ENCODE assay signal across 25 mouse cellular contexts in genomic region chr13:9737024-9737423, GRCm38 (mm10). TPM values are rescaled to one million over a fixed set of nuclear protein-coding genes. Genes with fewer than 3 reads are reported as not detected.
DNase-seq lines count a peak whose midpoint lies in the region; ATAC-seq and TF ChIP-seq lines count a peak whose summit lies in the region.
"Had no signal": no experiment of that assay in that cellular context is flagged by ENCODE, and none has a peak within 500 bp of the region (broad histone marks: within the 10 kb centered on the region; RNA-seq: fewer than 3 reads in every experiment).

No protein-coding gene starts in this region.

- no peaks in the 10 kb centered on the region for H3K9me3 ChIP-seq in heart, embryonic 12.5 days (replicated peaks)
- H3K9me3 ChIP-seq in megakaryocyte, embryonic 14.5 days = no peaks in the 10 kb centered on the region
- H3K9me3 ChIP-seq in liver, embryonic 12.5 days (replicated peaks) = no peaks in the 10 kb centered on the region
- H3K9me3 ChIP-seq: embryonic facial prominence, embryonic 10.5 days; embryonic facial prominence, embryonic 15.5 days; forebrain, embryonic 12.5 days; heart, embryonic 10.5 days had no signal

- TF ChIP-seq CTCF in layer of hippocampus, adult 2 months (conservative IDR thresholded peaks at IDR 0.05) = no peak

- peak; percentile 19 for DNase-seq in heart, adult 8-10 months (ENCODE audit: low spot score)
- no peak for DNase-seq in layer of hippocampus, adult 2 months (ENCODE audit: low spot score in 2 of 2)
- no peak for DNase-seq in layer of hippocampus, postnatal 10 days (ENCODE audit: low spot score in 2 of 2)
- DNase-seq: adrenal gland, adult 2 months; adrenal gland, postnatal 36 days; cerebellum, adult 2 months; cerebellum, postnatal 14 days; layer of hippocampus, postnatal 36 days; midbrain, embryonic 14.5 days; retina, postnatal 1 day; right cerebral cortex, postnatal 14 days had no signal

- H3K4me1 ChIP-seq in heart, embryonic 12.5 days (replicated peaks) = peaks cover 23% of the 10 kb centered on the region
- peaks cover 41% of the 10 kb centered on the region for H3K4me1 ChIP-seq in megakaryocyte, embryonic 14.5 days
- H3K4me1 ChIP-seq in liver, embryonic 12.5 days = peaks cover 14% of the 10 kb centered on the region
- H3K4me1 ChIP-seq: embryonic facial prominence, embryonic 10.5 days; embryonic facial prominence, embryonic 15.5 days had no signal

- H3K4me2 ChIP-seq in heart, embryonic 12.5 days = no peak overlapping the region
- no peak overlapping the region for H3K4me2 ChIP-seq in liver, embryonic 12.5 days
- H3K4me2 ChIP-seq: embryonic facial prominence, embryonic 15.5 days; forebrain, embryonic 12.5 days; hindbrain, embryonic 14.5 days had no signal

- H3K36me3 ChIP-seq in heart, embryonic 12.5 days = peaks cover 8% of the 10 kb centered on the region
- H3K36me3 ChIP-seq in megakaryocyte, embryonic 14.5 days (replicated peaks; ENCODE audit: low read length) = peaks cover 17% of the 10 kb centered on the region
- peaks cover 7% of the 10 kb centered on the region for H3K36me3 ChIP-seq in liver, embryonic 12.5 days
- H3K36me3 ChIP-seq: heart, embryonic 10.5 days had no signal

- ATAC-seq in heart, embryonic 12.5 days (ENCODE audit: insufficient number of reproducible peaks, low FRiP score) = no peak
- ATAC-seq in megakaryocyte, adult 5-6 weeks (ENCODE audit: poor library complexity, severe bottlenecking) = no peak
- ATAC-seq in megakaryocyte progenitor cell, adult 5-6 weeks (replicated peaks; ENCODE audit: poor library complexity) = peak; percentile 39; the same call in 1 of the 2 replicates
- ATAC-seq in liver, embryonic 12.5 days = no peak
- ATAC-seq: activated CD4-positive, CD25-positive, alpha-beta regulatory T cell, adult 4 months; intestine, postnatal 0 days; lung, postnatal 0 days had no signal

- no peaks in the 10 kb centered on the region for H3K27me3 ChIP-seq in heart, embryonic 12.5 days (replicated peaks)
- no peaks in the 10 kb centered on the region for H3K27me3 ChIP-seq in megakaryocyte, embryonic 14.5 days (replicated peaks)
- H3K27me3 ChIP-seq in liver, embryonic 12.5 days (replicated peaks) = no peaks in the 10 kb centered on the region
- H3K27me3 ChIP-seq: CH12.LX; embryonic facial prominence, embryonic 15.5 days; forebrain, embryonic 12.5 days had no signal

- 71% methylated on average over 5 of the region's 5 CpGs for WGBS in heart, embryonic 12.5 days
- 66% methylated on average over 5 of the region's 5 CpGs for WGBS in liver, embryonic 12.5 days (ENCODE audit: insufficient replicate concordance)

- H3K9ac ChIP-seq in heart, embryonic 12.5 days = no peak overlapping the region
- no peak overlapping the region for H3K9ac ChIP-seq in liver, embryonic 12.5 days
- H3K9ac ChIP-seq: embryonic facial prominence, embryonic 15.5 days; forebrain, embryonic 12.5 days; hindbrain, embryonic 14.5 days had no signal

- no peak overlapping the region for H3K27ac ChIP-seq in heart, embryonic 12.5 days (ENCODE audit: poor library complexity, severe bottlenecking)
- H3K27ac ChIP-seq in layer of hippocampus, adult 2 months = 0 out of 2 replicates have a peak overlapping the region, but pooled peaks have one; percentile 6
- H3K27ac ChIP-seq in liver, embryonic 12.5 days = no peak overlapping the region
- H3K27ac ChIP-seq: embryonic facial prominence, embryonic 10.5 days; embryonic facial prominence, embryonic 15.5 days; forebrain, embryonic 12.5 days; heart, embryonic 10.5 days; hindbrain, embryonic 14.5 days had no signal

- H3K4me3 ChIP-seq in heart, embryonic 12.5 days = no peak overlapping the region
- no peak overlapping the region for H3K4me3 ChIP-seq in layer of hippocampus, adult 2 months
- peak overlapping the region; percentile 44 for H3K4me3 ChIP-seq in megakaryocyte, embryonic 14.5 days (replicated peaks)
- no peak overlapping the region for H3K4me3 ChIP-seq in liver, embryonic 12.5 days
- H3K4me3 ChIP-seq: embryonic facial prominence, embryonic 10.5 days; embryonic facial prominence, embryonic 15.5 days; forebrain, embryonic 12.5 days; heart, embryonic 10.5 days had no signal

RNA-seq across cellular contexts. Expression of gene Zmynd11, which starts 28.1 kb away (rescaled TPM):
- total RNA-seq in heart, adult 8-10 months (2022) = 100 to 1,000 TPM; 118 to 129 (median 127) TPM
- polyA plus RNA-seq in heart, embryonic 12.5 days (2016; fragmentation: Nextera tagmentation; extraction: Ambion mirVana) = 122 and 132 TPM in 2 replicates
- total RNA-seq in layer of hippocampus, adult 2 months (2021) = 100 to 1,000 TPM; 286 to 287 TPM
- total RNA-seq in layer of hippocampus, postnatal 10 days (2021) = 100 to 1,000 TPM; 238 to 261 TPM
- polyA plus RNA-seq in megakaryocyte, embryonic 14.5 days (2012; ENCODE audit: insufficient read depth, low replicate concordance) = 5.4 and 11.2 TPM in 2 replicates
- total RNA-seq in megakaryocyte, adult 5-6 weeks (2015) = 33.3 and 36.1 TPM in 2 replicates
- total RNA-seq in megakaryocyte, adult 5-6 weeks (2017) = 47.3 and 154 TPM in 2 replicates
- 39.3 and 51.2 TPM in 2 replicates for total RNA-seq in megakaryocyte progenitor cell, adult 5-6 weeks (2015)
- total RNA-seq in megakaryocyte progenitor cell, adult 5-6 weeks (2017) = 39.5 and 53.0 TPM in 2 replicates
- polyA plus RNA-seq in liver, embryonic 12.5 days (2016; fragmentation: Nextera tagmentation; extraction: Ambion mirVana) = 39.5 and 41.5 TPM in 2 replicates
